12 mouse cellular contexts compared by ENCODE assay signal in the genomic region with DNA sequence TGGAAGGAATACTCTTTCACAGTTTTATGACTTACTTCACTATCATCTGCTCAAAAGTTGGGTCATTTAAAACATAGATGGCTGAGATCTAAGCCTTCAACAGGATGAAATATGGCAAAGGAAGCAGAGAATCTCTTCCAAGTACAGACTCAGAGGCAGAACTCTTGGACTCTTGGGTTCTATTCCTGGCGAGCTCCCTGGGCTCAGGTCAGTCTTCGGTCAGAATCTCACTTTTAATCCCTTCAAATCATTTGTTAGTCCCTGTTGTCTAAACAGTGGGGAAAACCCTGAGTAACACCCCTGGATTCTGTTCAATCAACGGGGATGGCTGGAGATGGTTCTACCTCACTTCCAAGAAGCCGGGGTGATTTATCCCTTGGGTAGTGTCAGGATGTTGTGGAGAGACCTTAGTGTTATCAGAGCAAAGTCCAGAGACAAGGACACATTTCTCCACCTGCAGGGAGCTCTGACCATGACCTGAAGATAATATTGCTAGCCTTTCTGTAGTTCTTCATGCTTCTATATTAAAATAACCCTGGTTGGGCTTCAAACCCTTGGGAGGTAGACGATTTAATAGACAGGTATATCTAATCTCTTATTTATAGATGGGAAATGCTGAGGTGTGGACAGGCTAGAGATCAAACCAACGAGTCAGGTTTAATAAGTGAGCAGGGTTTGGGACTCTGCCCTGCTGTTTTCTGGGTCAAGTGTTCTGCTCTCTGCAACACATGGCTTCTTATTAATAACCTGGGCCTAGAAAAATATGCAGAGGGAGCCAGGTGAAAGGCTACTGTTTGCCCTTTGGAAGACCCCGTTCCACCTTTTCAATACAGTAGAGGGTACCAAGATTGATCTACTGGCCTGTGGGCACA.
DNase-seq lines count a peak whose midpoint lies in the region; ATAC-seq lines count a peak whose summit lies in the region.
"Had no signal": no experiment of that assay in that cellular context is flagged by ENCODE, and none has a peak within 500 bp of the region (broad histone marks: within the 10 kb centered on the region; RNA-seq: fewer than 3 reads in every experiment).

No protein-coding gene starts in this region.

- no peaks in the 10 kb centered on the region for H3K9me3 ChIP-seq in midbrain, embryonic 11.5 days (ENCODE audit: control insufficient read depth, low read length)
- H3K9me3 ChIP-seq in midbrain, embryonic 14.5 days (ENCODE audit: control insufficient read depth, low read length): no peaks in the 10 kb centered on the region
- no peaks in the 10 kb centered on the region for H3K9me3 ChIP-seq in kidney, embryonic 14.5 days (ENCODE audit: control insufficient read depth, low read length)
- no peaks in the 10 kb centered on the region for H3K9me3 ChIP-seq in stomach, embryonic 15.5 days
- H3K9me3 ChIP-seq: hindbrain, embryonic 15.5 days; limb, embryonic 13.5 days had no signal

- H3K4me3 ChIP-seq in midbrain, embryonic 11.5 days (ENCODE audit: low read depth, low read length): no peak overlapping the region
- H3K4me3 ChIP-seq in midbrain, embryonic 14.5 days (replicated peaks; ENCODE audit: low read depth, low read length): no peak overlapping the region
- H3K4me3 ChIP-seq in kidney, embryonic 14.5 days (ENCODE audit: low read length): no peak overlapping the region
- no peak overlapping the region for H3K4me3 ChIP-seq in stomach, embryonic 15.5 days (replicated peaks)
- H3K4me3 ChIP-seq: hindbrain, embryonic 15.5 days; limb, embryonic 13.5 days had no signal

- WGBS in midbrain, embryonic 11.5 days: 93% methylated on average over 7 of the region's 7 CpGs
- WGBS in midbrain, embryonic 14.5 days: 89% methylated on average over 7 of the region's 7 CpGs
- 68% methylated on average over 7 of the region's 7 CpGs for WGBS in kidney, embryonic 14.5 days
- 44% methylated on average over 7 of the region's 7 CpGs for WGBS in stomach, embryonic 15.5 days

- no peak for ATAC-seq in midbrain, embryonic 11.5 days (ENCODE audit: low FRiP score)
- no peak for ATAC-seq in midbrain, embryonic 14.5 days (ENCODE audit: low FRiP score, low TSS enrichment)
- ATAC-seq in kidney, embryonic 14.5 days (ENCODE audit: low FRiP score, low TSS enrichment): no peak
- 0 out of 2 replicates have a peak, but pooled peaks have one; percentile 15 for ATAC-seq in stomach, embryonic 15.5 days (ENCODE audit: insufficient read depth, low FRiP score, low read depth)
- ATAC-seq: activated CD4-positive, CD25-positive, alpha-beta regulatory T cell, adult 4 months had no signal

- no peak overlapping the region for H3K27ac ChIP-seq in midbrain, embryonic 11.5 days (ENCODE audit: low read depth, low read length)
- H3K27ac ChIP-seq in midbrain, embryonic 14.5 days (replicated peaks; ENCODE audit: low read depth, low read length): no peak overlapping the region
- peak overlapping the region; percentile 82; the same call in 1 of the 2 replicates for H3K27ac ChIP-seq in kidney, embryonic 14.5 days (ENCODE audit: low read depth, low read length)
- peak overlapping the region; percentile 70; the same call in 1 of the 2 replicates for H3K27ac ChIP-seq in stomach, embryonic 15.5 days
- H3K27ac ChIP-seq: hindbrain, embryonic 15.5 days; limb, embryonic 13.5 days had no signal

- H3K36me3 ChIP-seq in midbrain, embryonic 11.5 days (ENCODE audit: control insufficient read depth, insufficient read depth, low read length): no peaks in the 10 kb centered on the region
- peaks cover 37% of the 10 kb centered on the region for H3K36me3 ChIP-seq in midbrain, embryonic 14.5 days (ENCODE audit: control insufficient read depth, insufficient read depth, low read length)
- H3K36me3 ChIP-seq in kidney, embryonic 14.5 days (ENCODE audit: control insufficient read depth, insufficient read depth, low read length): peaks cover 5% of the 10 kb centered on the region; the same call in 1 of the 2 replicates
- no peaks in the 10 kb centered on the region; the same call in 1 of the 2 replicates for H3K36me3 ChIP-seq in stomach, embryonic 15.5 days

- no peak overlapping the region for H3K4me2 ChIP-seq in midbrain, embryonic 11.5 days
- no peak overlapping the region for H3K4me2 ChIP-seq in midbrain, embryonic 14.5 days (ENCODE audit: low read length)
- H3K4me2 ChIP-seq in kidney, embryonic 14.5 days (replicated peaks; ENCODE audit: low read depth, low read length): no peak overlapping the region
- no peak overlapping the region for H3K4me2 ChIP-seq in stomach, embryonic 15.5 days
- H3K4me2 ChIP-seq: hindbrain, embryonic 15.5 days; limb, embryonic 13.5 days had no signal

- DNase-seq in gastrocnemius, adult 8-10 months (ENCODE audit: low spot score in 2 of 2): peak; percentile 11 to 21
- no peak for DNase-seq in gastrocnemius, postnatal 4 days (ENCODE audit: low spot score in 2 of 2)
- peak; percentile 21 for DNase-seq in midbrain, embryonic 11.5 days (ENCODE audit: low spot score, missing footprints)
- no peak for DNase-seq in midbrain, embryonic 14.5 days
- DNase-seq in left cerebral cortex, adult 8-10 months (ENCODE audit: low spot score in 2 of 2): no peak
- no peak for DNase-seq in left cerebral cortex, postnatal 4 days
- DNase-seq: layer of hippocampus, adult 9-11 months had no signal

- H3K4me1 ChIP-seq in midbrain, embryonic 11.5 days (ENCODE audit: control insufficient read depth, insufficient read depth, low read length): no peaks in the 10 kb centered on the region
- no peaks in the 10 kb centered on the region for H3K4me1 ChIP-seq in midbrain, embryonic 14.5 days (ENCODE audit: control insufficient read depth, insufficient read depth, low read length)
- peaks cover 13% of the 10 kb centered on the region for H3K4me1 ChIP-seq in kidney, embryonic 14.5 days (ENCODE audit: control insufficient read depth, insufficient read depth, low read length)
- H3K4me1 ChIP-seq in stomach, embryonic 15.5 days: peaks cover 39% of the 10 kb centered on the region

- no peaks in the 10 kb centered on the region for H3K27me3 ChIP-seq in midbrain, embryonic 11.5 days (ENCODE audit: control insufficient read depth, insufficient read depth, low read length)
- no peaks in the 10 kb centered on the region for H3K27me3 ChIP-seq in midbrain, embryonic 14.5 days (ENCODE audit: control insufficient read depth, insufficient read depth, low read length)
- H3K27me3 ChIP-seq in kidney, embryonic 14.5 days (ENCODE audit: control insufficient read depth, insufficient read depth, low read length): no peaks in the 10 kb centered on the region
- H3K27me3 ChIP-seq in stomach, embryonic 15.5 days (replicated peaks): no peaks in the 10 kb centered on the region
- H3K27me3 ChIP-seq: hindbrain, embryonic 15.5 days; limb, embryonic 13.5 days had no signal

- H3K9ac ChIP-seq in midbrain, embryonic 11.5 days (ENCODE audit: low read length): no peak overlapping the region
- no peak overlapping the region for H3K9ac ChIP-seq in midbrain, embryonic 14.5 days (replicated peaks; ENCODE audit: low read length)
- H3K9ac ChIP-seq in kidney, embryonic 14.5 days (ENCODE audit: low read depth, low read length): no peak overlapping the region
- no peak overlapping the region for H3K9ac ChIP-seq in stomach, embryonic 15.5 days
- H3K9ac ChIP-seq: hindbrain, embryonic 15.5 days; limb, embryonic 13.5 days had no signal

- intact Hi-C loops in left cerebral cortex, postnatal 4 days (cut with DNase I): no loop called here

Comparison
In these comparisons a context has a peak if more than half of its experiments do, and no peak if none do; other contexts are left out.
1. DNase-seq: peak in gastrocnemius, adult 8-10 months (2 of 2) and midbrain, embryonic 11.5 days (single experiment); none in gastrocnemius, postnatal 4 days (0 of 2), midbrain, embryonic 14.5 days (single experiment), left cerebral cortex, adult 8-10 months (0 of 2) and left cerebral cortex, postnatal 4 days (single experiment).
2. H3K27ac ChIP-seq: peak in kidney, embryonic 14.5 days (single experiment) and stomach, embryonic 15.5 days (single experiment); none in midbrain, embryonic 11.5 days (single experiment) and midbrain, embryonic 14.5 days (single experiment).